Mouse (Mus musculus) gastrocnemius, adult 2 months (tissue): ENCODE measurements around the gene Wdr61. TPM values are rescaled to one million over a fixed set of nuclear protein-coding genes. Genes with fewer than 3 reads are reported as not detected.
"Not testable (repeated sequence)": the region's sequence is repeated elsewhere in the genome, so short reads cannot be mapped to it uniquely, and the experiment has no call there.

Experiments
- DNase-seq: peaks from one replicate; pipeline ENCODE4 v3.0.0; 2022
- H3K27ac ChIP-seq: fragments of 200-600 bp; 2 replicates; pipeline ENCODE4 v1.8.1; 2022; ENCODE audit warnings: mild to moderate bottlenecking
- H3K4me3 ChIP-seq: fragments of 200-600 bp; 2 replicates; pipeline ENCODE4 v1.8.1; 2022; ENCODE audit warnings: mild to moderate bottlenecking, moderate library complexity
- CTCF ChIP-seq: fragments of 200-600 bp; IDR thresholded peaks from 2 replicates; pipeline ENCODE4 v1.8.1; 2022; ENCODE audit warnings: antibody characterized with exemption, mild to moderate bottlenecking, moderate library complexity
- intact Hi-C: fragments of 180-260 bp; cut with DNase I; formaldehyde crosslinking; loops from one replicate; pipeline ENCODE4 v1.15.1; 2025
- total RNA-seq, 2 experiments: library from RNA; stranded (reverse); gene quantifications; 2 replicates each; pipeline ENCODE4 v1.2.3; 2021

Wdr61 gene
- total RNA-seq, 2 experiments from 2014 or later: 17.9 to 20.8 TPM

DNA sequence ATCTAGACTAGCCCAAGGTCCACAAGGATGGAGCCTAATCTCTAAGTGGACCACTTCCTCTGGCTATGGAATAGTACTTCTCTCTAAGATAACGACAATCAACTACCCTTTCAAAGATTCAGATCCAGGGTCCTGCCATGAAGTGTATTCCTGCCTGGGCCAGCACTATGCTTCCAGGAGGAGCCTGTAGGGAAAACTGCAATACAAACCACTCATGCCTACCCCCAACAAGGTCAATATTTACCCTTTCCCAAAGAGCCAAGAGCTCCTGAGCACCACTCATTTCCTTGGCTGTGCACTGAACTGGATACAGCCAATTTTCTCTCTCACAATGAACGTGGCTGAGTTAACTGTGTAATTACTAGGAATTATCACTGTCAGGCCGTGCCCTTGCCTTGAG is 16.8 kb downstream of the Wdr61 start:
- TF ChIP-seq CTCF: no peak
- H3K27ac ChIP-seq: no peak overlapping the region
- DNase-seq: no peak
- H3K4me3 ChIP-seq: no peak overlapping the region
- intact Hi-C loops: no loop called here

DNA sequence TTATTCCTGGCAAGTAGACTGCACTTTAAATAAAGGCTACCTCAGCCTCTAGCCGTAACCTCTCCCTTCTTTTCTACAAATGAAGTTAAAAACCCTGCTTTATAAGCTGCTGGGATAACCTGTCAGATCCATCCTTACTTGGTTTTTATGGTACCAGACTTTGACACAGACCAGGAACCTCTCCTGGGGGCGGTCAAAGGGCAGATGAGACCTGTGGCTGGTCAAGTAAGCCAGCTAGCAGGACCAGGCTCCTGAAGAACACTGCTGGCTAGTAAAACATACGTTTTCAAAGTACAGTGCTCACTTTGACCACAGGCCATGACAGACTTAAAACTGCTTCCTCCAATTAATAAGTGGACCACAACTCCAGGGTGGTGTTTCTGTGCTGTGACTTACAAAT is 18.5 kb downstream of the Wdr61 start:
- intact Hi-C loops: no loop called here
- no peak for TF ChIP-seq CTCF
- Histone ChIP-seq H3K27ac (no peak overlapping the region), H3K4me3 (no peak overlapping the region)
- no peak for DNase-seq

DNA sequence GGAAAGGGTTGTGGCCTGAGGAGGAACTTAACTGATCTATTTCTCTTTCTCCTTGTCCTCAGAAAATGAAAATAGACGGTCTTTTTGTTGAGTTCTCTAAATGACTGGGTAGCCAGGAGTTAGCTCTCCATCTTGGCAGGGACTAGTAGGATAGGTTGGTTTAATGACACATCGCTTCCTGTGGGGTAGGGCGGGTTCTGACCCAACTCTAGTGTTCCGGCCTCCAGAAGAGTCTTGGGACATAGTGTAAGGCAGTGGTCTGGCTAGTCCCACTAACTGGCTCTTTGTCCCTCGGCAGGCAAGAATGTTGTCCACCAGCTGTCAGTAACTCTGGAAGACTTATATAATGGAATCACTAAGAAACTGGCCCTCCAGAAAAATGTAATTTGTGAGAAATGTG is 26.2 kb downstream of the Wdr61 start:
- intact Hi-C loops: no loop called here
- Histone ChIP-seq H3K4me3 (no peak overlapping the region), H3K27ac (no peak overlapping the region)
- DNase-seq: no peak
- no peak for TF ChIP-seq CTCF

DNA sequence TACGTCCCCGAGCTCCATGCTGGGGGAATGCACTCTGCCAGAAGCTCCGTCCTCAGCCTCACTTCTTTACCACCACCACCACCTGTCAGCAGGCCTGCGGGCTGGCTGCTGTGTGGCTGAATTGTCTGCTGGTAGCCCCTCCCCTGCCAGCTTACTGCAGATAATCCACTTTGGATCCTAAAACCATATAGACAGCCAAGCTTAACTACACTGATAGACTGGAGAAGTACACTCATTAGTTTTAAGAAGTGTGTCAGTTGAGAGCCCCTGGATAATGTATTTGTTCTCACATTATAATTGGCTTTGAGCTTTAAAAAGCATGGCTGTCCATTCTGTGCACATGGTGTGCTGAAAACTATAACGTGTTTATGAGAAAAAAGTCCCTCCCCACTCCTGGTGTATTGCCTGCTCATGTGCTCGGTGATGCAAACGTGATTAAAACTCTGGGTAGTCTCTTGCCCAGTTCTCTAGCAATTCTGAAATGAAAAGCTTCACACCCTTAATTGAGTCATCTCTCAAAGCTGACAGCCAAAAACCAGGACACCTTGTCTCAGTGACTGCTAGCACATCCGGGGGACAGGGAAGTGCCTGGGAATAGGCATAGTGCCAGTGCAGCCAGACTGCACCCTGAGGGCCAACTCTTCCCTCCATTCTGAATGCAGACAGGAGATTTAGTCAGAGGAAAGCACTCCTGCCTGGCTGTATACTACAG is 26.9 kb downstream of the Wdr61 start:
- no peak for TF ChIP-seq CTCF
- DNase-seq: no peak
- Histone ChIP-seq H3K27ac (no peak overlapping the region), H3K4me3 (no peak overlapping the region)
- intact Hi-C loops: no loop called here

DNA sequence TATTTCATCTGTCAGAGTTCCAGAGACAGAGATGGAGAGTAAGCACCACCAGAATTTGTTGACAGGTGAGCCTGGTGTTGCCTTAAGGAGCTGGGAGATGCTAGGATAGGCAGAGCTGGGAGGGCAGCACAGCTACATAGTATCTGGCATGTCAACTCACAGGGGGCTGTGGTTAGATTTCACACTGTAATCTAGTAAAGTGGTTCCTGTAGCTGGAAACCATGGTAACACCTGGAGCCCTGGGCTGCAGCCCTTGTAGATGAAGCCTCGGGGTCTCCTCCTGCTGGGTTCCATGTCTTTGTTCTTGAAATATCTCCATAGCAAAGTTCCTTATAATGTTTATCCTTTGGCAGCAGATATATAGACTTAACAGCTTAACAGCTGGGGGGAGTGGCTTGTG is 28.8 kb downstream of the Wdr61 start:
- Histone ChIP-seq H3K4me3 (no peak overlapping the region), H3K27ac (no peak overlapping the region)
- intact Hi-C loops: no loop called here
- TF ChIP-seq CTCF: no peak
- no peak for DNase-seq

DNA sequence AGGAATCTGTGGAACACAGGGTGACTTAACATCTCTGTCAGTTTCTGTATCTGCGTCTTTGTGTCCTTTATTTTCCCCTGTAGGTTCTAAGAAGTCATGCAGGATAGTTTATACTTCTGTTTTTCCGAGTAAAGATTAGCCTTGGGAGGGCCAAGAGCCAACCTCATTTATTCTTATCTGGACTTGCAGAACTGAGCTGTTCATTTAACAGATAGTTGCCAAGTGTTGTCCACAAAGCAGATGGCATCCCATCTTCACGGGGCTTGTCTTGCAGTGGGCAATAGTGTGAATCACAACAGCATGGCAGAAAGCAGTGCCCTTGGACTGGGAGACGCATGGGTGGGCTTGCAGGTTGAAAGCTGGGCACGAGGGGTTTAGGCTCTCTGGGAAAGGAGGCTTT is 30.0 kb downstream of the Wdr61 start:
- intact Hi-C loops: no loop called here
- Histone ChIP-seq H3K27ac (peak overlapping the region; percentile 32; the same call in 1 of the 2 replicates), H3K4me3 (no peak overlapping the region)
- DNase-seq: no peak
- TF ChIP-seq CTCF: no peak

DNA sequence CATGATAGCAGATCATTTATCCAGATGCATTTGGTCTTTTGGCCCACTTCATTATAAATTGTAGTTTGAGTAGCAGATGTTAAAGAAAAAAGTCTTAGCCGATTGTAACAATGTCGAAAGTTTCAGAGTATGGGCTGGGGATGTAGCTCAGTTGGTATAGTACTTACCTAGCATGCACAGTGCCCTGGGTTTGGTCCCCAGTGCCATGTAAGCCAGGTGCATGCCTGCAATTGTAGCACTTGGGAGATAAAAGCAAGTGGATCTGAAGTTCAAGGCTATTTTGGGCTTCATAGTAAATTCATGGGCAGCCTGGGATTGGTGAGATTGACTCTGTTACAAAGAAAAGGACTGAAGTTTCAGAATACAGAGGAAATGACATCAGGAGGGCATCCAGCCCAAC is 31.7 kb downstream of the Wdr61 start:
- no peak for TF ChIP-seq CTCF
- intact Hi-C loops: no loop called here
- peak overlapping the region; percentile 91 for H3K4me3 ChIP-seq
- DNase-seq: no peak
- peak overlapping the region; percentile 90 for H3K27ac ChIP-seq

DNA sequence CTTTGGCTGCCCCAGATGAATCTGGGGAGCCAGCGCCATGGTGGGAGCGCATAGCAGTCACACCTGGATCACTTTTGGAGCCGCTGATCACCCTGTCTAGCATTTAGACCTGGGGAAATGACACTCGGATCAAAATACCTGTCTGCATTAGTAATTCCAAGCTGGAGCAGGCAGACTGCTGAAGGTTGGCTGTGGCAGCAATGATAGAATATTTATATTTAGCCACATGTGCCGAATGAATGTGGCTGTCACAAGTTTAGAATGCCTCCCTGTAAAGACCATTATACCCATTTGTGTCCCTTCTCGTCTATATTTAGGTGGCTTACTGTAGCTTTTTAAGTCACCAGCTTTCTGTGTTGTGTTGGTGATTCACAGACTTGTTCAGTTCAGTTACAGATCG is 33.6 kb downstream of the Wdr61 start:
- intact Hi-C loops: no loop called here
- Histone ChIP-seq H3K4me3 (peak overlapping the region; percentile 91), H3K27ac (peak overlapping the region; percentile 90)
- TF ChIP-seq CTCF: no peak
- DNase-seq: peak; percentile 27

DNA sequence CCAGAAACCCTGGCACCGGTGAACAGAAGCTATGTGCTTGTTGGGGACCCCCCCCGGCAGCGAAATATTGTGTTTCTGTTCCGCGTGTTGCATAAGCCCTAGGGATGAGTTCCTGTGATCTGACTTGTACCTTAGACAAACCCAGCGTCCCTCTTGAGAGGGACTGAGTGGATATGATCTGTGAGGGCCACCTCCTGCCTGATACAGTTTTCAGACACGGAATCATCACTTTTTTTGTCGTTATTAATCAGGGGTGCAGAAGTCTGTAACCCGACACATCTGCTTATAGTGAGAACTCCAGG is 34.2 kb downstream of the Wdr61 start:
- intact Hi-C loops: no loop called here
- TF ChIP-seq CTCF: no peak
- Histone ChIP-seq H3K27ac (peak overlapping the region; percentile 90), H3K4me3 (peak overlapping the region; percentile 91)
- no peak for DNase-seq

DNA sequence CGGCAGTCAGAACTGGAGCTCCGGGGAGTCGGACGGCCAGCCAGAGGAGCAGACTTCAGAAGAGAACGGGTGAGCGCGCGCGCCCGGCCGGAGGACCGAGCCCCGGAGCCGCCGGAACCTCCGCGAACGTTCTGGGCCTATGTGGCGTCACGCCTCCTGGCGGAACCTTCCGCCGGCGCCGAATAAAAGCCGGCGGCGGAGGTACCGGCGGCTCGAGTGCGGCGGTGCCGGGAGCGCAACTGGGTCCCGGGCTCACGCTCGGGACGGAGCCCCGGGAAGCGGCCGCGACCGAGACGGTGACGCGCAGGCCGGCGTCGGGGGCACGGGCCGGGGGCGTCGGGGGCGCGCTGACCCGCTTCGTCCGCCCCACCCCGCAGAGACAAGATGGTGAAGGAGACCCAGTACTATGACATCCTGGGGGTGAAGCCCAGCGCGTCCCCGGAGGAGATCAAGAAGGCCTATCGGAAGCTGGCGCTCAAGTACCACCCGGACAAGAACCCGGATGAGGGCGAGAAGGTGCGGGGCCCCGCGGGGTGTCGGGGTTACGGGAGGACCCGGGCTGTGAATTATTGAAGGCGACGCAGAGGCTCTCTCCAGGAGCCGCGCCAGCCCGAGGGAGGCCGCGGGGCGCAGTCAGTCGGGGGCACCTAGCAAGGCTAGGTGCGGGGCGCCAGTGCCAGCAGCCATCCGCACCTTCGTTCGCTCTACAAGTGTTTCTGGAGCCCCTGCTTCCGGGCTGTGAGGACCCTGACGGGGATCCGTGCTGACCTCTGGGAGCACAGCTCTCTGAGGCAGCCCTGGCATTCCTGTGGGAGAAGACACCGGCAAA is 34.8 kb downstream of the Wdr61 start:
- Histone ChIP-seq H3K27ac (peak overlapping the region; percentile 90), H3K4me3 (peak overlapping the region; percentile 91)
- intact Hi-C loops: no loop called here
- TF ChIP-seq CTCF: no peak
- DNase-seq: peak; percentile 90

DNA sequence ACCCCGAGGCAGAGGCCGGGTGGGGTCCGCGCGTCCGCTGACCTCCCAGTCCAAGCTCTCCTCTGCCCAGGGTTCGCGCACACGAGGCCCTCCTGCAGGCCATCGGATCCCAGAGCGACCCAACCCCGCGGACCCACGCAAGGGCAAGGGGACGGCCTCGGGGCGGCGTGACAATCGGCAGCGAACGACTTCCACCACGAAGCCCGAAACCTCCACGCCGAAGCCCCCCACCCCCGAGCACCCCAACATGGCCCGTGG is 35.3 kb downstream of the Wdr61 start:
- no peak for DNase-seq
- intact Hi-C loops: no loop called here
- Histone ChIP-seq H3K27ac (peak overlapping the region; percentile 90), H3K4me3 (peak overlapping the region; percentile 91)
- TF ChIP-seq CTCF: no peak

DNA sequence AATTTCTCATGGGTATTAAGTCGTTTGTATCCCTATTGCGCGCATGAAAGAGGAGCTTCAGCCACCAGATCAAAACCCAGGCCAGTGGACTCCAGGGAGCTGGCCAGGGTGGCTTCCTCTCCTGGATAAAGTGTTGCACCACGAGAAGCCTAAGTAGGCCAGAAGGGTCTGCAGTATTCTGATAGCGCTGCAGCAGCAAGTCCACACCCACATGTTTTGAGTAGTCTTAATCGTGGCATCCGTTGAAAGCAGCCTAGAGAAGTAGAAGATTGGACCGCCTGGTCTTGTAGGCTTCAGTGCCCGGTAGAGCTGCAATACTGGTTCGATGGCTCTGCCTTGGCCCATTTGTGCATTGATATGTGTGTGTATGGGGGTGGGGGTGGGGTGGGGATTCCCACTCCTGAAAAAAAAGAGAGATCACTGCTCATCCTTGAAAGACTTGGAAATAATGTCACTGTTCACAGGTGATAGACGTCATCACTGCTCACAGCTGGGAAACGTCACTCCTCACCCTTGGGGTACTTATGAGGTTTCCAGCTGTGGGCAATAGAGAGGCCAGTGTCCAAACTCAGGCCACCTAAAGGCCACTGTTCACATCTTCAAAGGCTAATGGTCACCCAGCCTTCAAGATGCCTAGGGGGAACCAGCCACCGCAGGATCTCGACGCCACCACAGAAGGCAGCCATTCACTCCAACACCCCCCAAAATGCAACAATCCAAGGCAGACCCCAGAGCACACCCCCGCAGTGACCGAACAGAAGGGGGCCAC is 35.8 kb downstream of the Wdr61 start, which contains the start of gene Dnaja4:
Gene Dnaja4, plus strand, starts transcription at position 556 of the 769 bp plus-strand sequence.
- DNase-seq: no peak
- TF ChIP-seq CTCF: no peak
- peak within 1 kb of the TSS; percentile 90 for H3K27ac ChIP-seq
- H3K4me3 ChIP-seq: peak within 1 kb of the TSS; percentile 91
- intact Hi-C loops: no loop called here

DNA sequence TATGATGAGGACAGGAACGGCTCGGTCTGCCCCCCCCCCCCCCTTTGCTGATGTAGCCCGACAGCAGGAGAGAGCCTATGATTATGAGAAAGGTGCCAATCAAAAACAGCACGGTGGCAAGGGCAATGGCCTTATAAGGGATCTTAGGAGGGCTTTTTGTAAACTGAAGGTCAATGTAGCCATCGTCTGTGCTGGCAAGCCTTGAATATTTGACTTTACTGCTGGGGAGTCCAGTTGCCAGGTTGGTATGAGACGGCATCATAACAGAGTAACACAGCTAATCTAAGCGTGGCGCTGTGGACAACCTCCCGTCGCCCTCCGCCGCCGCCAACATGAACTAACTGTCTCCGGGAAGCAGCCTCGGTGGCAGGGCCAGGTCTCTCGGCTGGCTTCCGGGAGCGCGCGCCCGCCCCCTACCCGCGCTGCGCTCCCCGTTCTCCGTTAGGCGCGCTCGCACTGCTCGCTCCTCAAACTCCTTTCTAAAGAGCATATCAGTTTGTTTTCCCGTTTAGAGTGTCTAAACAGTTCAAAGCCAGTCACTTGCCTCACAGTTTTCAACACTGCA is 43.0 kb downstream of the Wdr61 start:
- intact Hi-C loops: not testable (repeated sequence)
- peak overlapping the region; percentile 28; the same call in 1 of the 2 replicates for H3K27ac ChIP-seq
- peak; percentile 48 for DNase-seq
- H3K4me3 ChIP-seq: peak overlapping the region; percentile 66

DNA sequence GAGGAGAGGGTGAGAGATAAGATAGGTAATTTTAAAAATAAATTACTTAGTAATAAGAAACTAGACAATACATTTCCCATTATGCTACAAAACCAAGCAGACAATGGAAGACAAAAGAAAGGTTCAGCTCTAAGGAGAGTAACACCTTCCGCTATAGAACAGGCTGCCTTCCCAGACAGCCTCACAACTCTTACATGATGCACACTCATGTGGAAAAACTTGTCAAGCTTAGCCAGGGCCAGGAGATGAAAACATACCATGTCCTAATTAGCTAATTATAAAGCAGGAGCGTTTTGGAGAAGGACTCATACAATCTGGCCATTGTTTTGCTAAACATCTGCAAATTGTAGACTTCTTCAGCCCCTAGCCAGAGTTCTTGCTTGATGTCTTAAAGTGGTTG is 43.6 kb downstream of the Wdr61 start:
- DNase-seq, H3K27ac ChIP-seq, intact Hi-C loops, H3K4me3 ChIP-seq: not testable (repeated sequence)
